Mouse (Mus musculus): ENCODE measurements around the gene Naa16. TPM values are rescaled to one million over a fixed set of nuclear protein-coding genes. Genes with fewer than 3 reads are reported as not detected.

The Naa16 gene
- total and polyA plus RNA-seq, 2 experiments from 2014 or later = 1.6 to 14.8 TPM

GRCm38 (mm10) chr14:79280456-79280855 is 110.1 kb downstream of the Naa16 start:
- no peaks in the 10 kb centered on the region for H3K36me3 ChIP-seq (replicated peaks; ENCODE audit: control insufficient read depth, insufficient read depth, low read length)
- H3K4me1 ChIP-seq (ENCODE audit: control insufficient read depth, insufficient read depth) = peaks cover 12% of the 10 kb centered on the region
- 86% methylated on average over 9 of the region's 9 CpGs for WGBS
- no peak overlapping the region for H3K4me3 ChIP-seq (ENCODE audit: low read depth, low read length)
- TF ChIP-seq EP300 (IDR thresholded peaks at IDR 0.05; ENCODE audit: low read depth) = no peak
- TF ChIP-seq CTCF (IDR thresholded peaks at IDR 0.05; ENCODE audit: low read depth) = no peak
- H3K27me3 ChIP-seq (ENCODE audit: control insufficient read depth, insufficient read depth, low read length) = no peaks in the 10 kb centered on the region
- H3K4me2 ChIP-seq (ENCODE audit: low read depth, low read length) = no peak overlapping the region
- ATAC-seq (ENCODE audit: insufficient read depth, low read depth) (no peak), DNase-seq (ENCODE audit: low spot score) (no peak)
- no peak overlapping the region for H3K27ac ChIP-seq (ENCODE audit: low read depth)
- H3K9ac ChIP-seq (replicated peaks; ENCODE audit: low read depth, low read length) = no peak overlapping the region
- no peaks in the 10 kb centered on the region; the same call in 1 of the 2 replicates for H3K9me3 ChIP-seq (replicated peaks; ENCODE audit: control insufficient read depth, low read length)

GRCm38 (mm10) chr14:79279494-79279893 is 111.1 kb downstream of the Naa16 start:
- no peak for TF ChIP-seq EP300 (IDR thresholded peaks at IDR 0.05; ENCODE audit: low read depth)
- TF ChIP-seq CTCF (IDR thresholded peaks at IDR 0.05; ENCODE audit: low read depth) = no peak
- no peak overlapping the region for H3K9ac ChIP-seq (replicated peaks; ENCODE audit: low read depth, low read length)
- no peaks in the 10 kb centered on the region for H3K27me3 ChIP-seq (ENCODE audit: control insufficient read depth, insufficient read depth, low read length)
- H3K4me3 ChIP-seq (ENCODE audit: low read depth, low read length) = no peak overlapping the region
- H3K27ac ChIP-seq (ENCODE audit: low read depth) = no peak overlapping the region
- no peak for ATAC-seq (ENCODE audit: insufficient read depth, low read depth)
- no peaks in the 10 kb centered on the region for H3K36me3 ChIP-seq (replicated peaks; ENCODE audit: control insufficient read depth, insufficient read depth, low read length)
- no peak for DNase-seq (ENCODE audit: low spot score)
- H3K9me3 ChIP-seq (replicated peaks; ENCODE audit: control insufficient read depth, low read length) = no peaks in the 10 kb centered on the region; the same call in 1 of the 2 replicates
- H3K4me1 ChIP-seq (ENCODE audit: control insufficient read depth, insufficient read depth) = peaks cover 12% of the 10 kb centered on the region
- H3K4me2 ChIP-seq (ENCODE audit: low read depth, low read length) = no peak overlapping the region
- WGBS = 83% methylated on average over 1 of the region's 1 CpGs

GRCm38 (mm10) chr14:79278927-79279326 is 111.7 kb downstream of the Naa16 start:
- Histone ChIP-seq H3K4me3 (ENCODE audit: low read depth, low read length) (no peak overlapping the region), H3K9ac (replicated peaks; ENCODE audit: low read depth, low read length) (no peak overlapping the region), H3K4me2 (ENCODE audit: low read depth, low read length) (no peak overlapping the region), H3K27ac (ENCODE audit: low read depth) (no peak overlapping the region), H3K27me3 (ENCODE audit: control insufficient read depth, insufficient read depth, low read length) (no peaks in the 10 kb centered on the region), H3K4me1 (ENCODE audit: control insufficient read depth, insufficient read depth) (peaks cover 16% of the 10 kb centered on the region), H3K36me3 (replicated peaks; ENCODE audit: control insufficient read depth, insufficient read depth, low read length) (no peaks in the 10 kb centered on the region), H3K9me3 (replicated peaks; ENCODE audit: control insufficient read depth, low read length) (no peaks in the 10 kb centered on the region; the same call in 1 of the 2 replicates)
- DNase-seq (ENCODE audit: low spot score) (no peak), ATAC-seq (ENCODE audit: insufficient read depth, low read depth) (no peak)
- WGBS = 92% methylated on average over 4 of the region's 4 CpGs
- TF ChIP-seq CTCF (IDR thresholded peaks at IDR 0.05; ENCODE audit: low read depth) = no peak
- no peak for TF ChIP-seq EP300 (IDR thresholded peaks at IDR 0.05; ENCODE audit: low read depth)

GRCm38 (mm10) chr14:79277922-79278321 is 112.7 kb downstream of the Naa16 start:
- no peak overlapping the region for H3K4me2 ChIP-seq (ENCODE audit: low read depth, low read length)
- TF ChIP-seq CTCF (IDR thresholded peaks at IDR 0.05; ENCODE audit: low read depth) (no peak), EP300 (IDR thresholded peaks at IDR 0.05; ENCODE audit: low read depth) (no peak)
- no peak overlapping the region for H3K4me3 ChIP-seq (ENCODE audit: low read depth, low read length)
- peak overlapping the region; percentile 50; the same call in 1 of the 2 replicates for H3K27ac ChIP-seq (ENCODE audit: low read depth)
- ATAC-seq (ENCODE audit: insufficient read depth, low read depth) (no peak), DNase-seq (ENCODE audit: low spot score) (no peak)
- H3K9me3 ChIP-seq (replicated peaks; ENCODE audit: control insufficient read depth, low read length) = no peaks in the 10 kb centered on the region
- peaks cover 19% of the 10 kb centered on the region for H3K4me1 ChIP-seq (ENCODE audit: control insufficient read depth, insufficient read depth)
- no peak overlapping the region for H3K9ac ChIP-seq (replicated peaks; ENCODE audit: low read depth, low read length)
- no peaks in the 10 kb centered on the region for H3K27me3 ChIP-seq (ENCODE audit: control insufficient read depth, insufficient read depth, low read length)
- WGBS = 33% methylated on average over 7 of the region's 7 CpGs
- H3K36me3 ChIP-seq (replicated peaks; ENCODE audit: control insufficient read depth, insufficient read depth, low read length) = no peaks in the 10 kb centered on the region

GRCm38 (mm10) chr14:79275870-79276395 is 114.6 kb downstream of the Naa16 start:
- Histone ChIP-seq H3K27me3 (ENCODE audit: control insufficient read depth, insufficient read depth, low read length) (no peaks in the 10 kb centered on the region), H3K27ac (ENCODE audit: low read depth) (no peak overlapping the region), H3K4me1 (ENCODE audit: control insufficient read depth, insufficient read depth) (peaks cover 19% of the 10 kb centered on the region), H3K4me2 (ENCODE audit: low read depth, low read length) (no peak overlapping the region), H3K9ac (replicated peaks; ENCODE audit: low read depth, low read length) (no peak overlapping the region), H3K4me3 (ENCODE audit: low read depth, low read length) (no peak overlapping the region), H3K36me3 (replicated peaks; ENCODE audit: control insufficient read depth, insufficient read depth, low read length) (no peaks in the 10 kb centered on the region), H3K9me3 (replicated peaks; ENCODE audit: control insufficient read depth, low read length) (no peaks in the 10 kb centered on the region)
- TF ChIP-seq EP300 (IDR thresholded peaks at IDR 0.05; ENCODE audit: low read depth) = no peak
- TF ChIP-seq CTCF (IDR thresholded peaks at IDR 0.05; ENCODE audit: low read depth) = no peak
- DNase-seq (ENCODE audit: low spot score) (no peak), ATAC-seq (ENCODE audit: insufficient read depth, low read depth) (no peak)
- 84% methylated on average over 8 of the region's 8 CpGs for WGBS

GRCm38 (mm10) chr14:79275441-79275840 is 115.1 kb downstream of the Naa16 start:
- no peak for ATAC-seq (ENCODE audit: insufficient read depth, low read depth)
- Histone ChIP-seq H3K4me1 (ENCODE audit: control insufficient read depth, insufficient read depth) (peaks cover 19% of the 10 kb centered on the region), H3K27me3 (ENCODE audit: control insufficient read depth, insufficient read depth, low read length) (no peaks in the 10 kb centered on the region), H3K4me2 (ENCODE audit: low read depth, low read length) (no peak overlapping the region), H3K9me3 (replicated peaks; ENCODE audit: control insufficient read depth, low read length) (no peaks in the 10 kb centered on the region; the same call in 1 of the 2 replicates), H3K9ac (replicated peaks; ENCODE audit: low read depth, low read length) (no peak overlapping the region), H3K36me3 (replicated peaks; ENCODE audit: control insufficient read depth, insufficient read depth, low read length) (no peaks in the 10 kb centered on the region), H3K27ac (ENCODE audit: low read depth) (no peak overlapping the region), H3K4me3 (ENCODE audit: low read depth, low read length) (no peak overlapping the region)
- DNase-seq (ENCODE audit: low spot score) = no peak
- TF ChIP-seq CTCF (IDR thresholded peaks at IDR 0.05; ENCODE audit: low read depth) = no peak
- TF ChIP-seq EP300 (IDR thresholded peaks at IDR 0.05; ENCODE audit: low read depth) = no peak
- WGBS = 32% methylated on average over 3 of the region's 3 CpGs

Other genes with a start within 250 kb of the Naa16 start
- gene Zfp957, start 143.4 kb downstream of the Naa16 start, total RNA-seq (2014; rRNA removed; ENCODE audit: low replicate concordance) = not detected in 2 replicates
- not detected in 2 replicates for gene Zfp957, start 143.4 kb downstream of the Naa16 start, polyA plus RNA-seq (2015; fragmentation: Nextera tagmentation; extraction: Ambion mirVana)
- gene Rgcc, start 89.1 kb downstream of the Naa16 start, total RNA-seq (2014; rRNA removed; ENCODE audit: low replicate concordance) = 21.4 and 43.4 TPM in 2 replicates
- 43.6 and 51.8 TPM in 2 replicates for gene Rgcc, start 89.1 kb downstream of the Naa16 start, polyA plus RNA-seq (2015; fragmentation: Nextera tagmentation; extraction: Ambion mirVana)
- 6.7 and 8.4 TPM in 2 replicates for gene Mtrf1, start 7.0 kb upstream of the Naa16 start, total RNA-seq (2014; rRNA removed; ENCODE audit: low replicate concordance)
- 11.4 and 11.9 TPM in 2 replicates for gene Mtrf1, start 7.0 kb upstream of the Naa16 start, polyA plus RNA-seq (2015; fragmentation: Nextera tagmentation; extraction: Ambion mirVana)
- gene Kbtbd7, start 35.7 kb upstream of the Naa16 start, total RNA-seq (2014; rRNA removed; ENCODE audit: low replicate concordance) = 12.2 and 18.8 TPM in 2 replicates
- 5.5 and 5.8 TPM in 2 replicates for gene Kbtbd7, start 35.7 kb upstream of the Naa16 start, polyA plus RNA-seq (2015; fragmentation: Nextera tagmentation; extraction: Ambion mirVana)
- gene Kbtbd6, start 61.1 kb upstream of the Naa16 start, total RNA-seq (2014; rRNA removed; ENCODE audit: low replicate concordance) = 0.23 and 1.2 TPM in 2 replicates
- 0.48 and 0.58 TPM in 2 replicates for gene Kbtbd6, start 61.1 kb upstream of the Naa16 start, polyA plus RNA-seq (2015; fragmentation: Nextera tagmentation; extraction: Ambion mirVana)
- gene Elf1, start 90.4 kb upstream of the Naa16 start, total RNA-seq (2014; rRNA removed; ENCODE audit: low replicate concordance) = 11.0 and 13.2 TPM in 2 replicates
- 7.0 and 7.4 TPM in 2 replicates for gene Elf1, start 90.4 kb upstream of the Naa16 start, polyA plus RNA-seq (2015; fragmentation: Nextera tagmentation; extraction: Ambion mirVana)
- gene Wbp4, start 90.7 kb upstream of the Naa16 start, total RNA-seq (2014; rRNA removed; ENCODE audit: low replicate concordance) = 9.5 and 10.0 TPM in 2 replicates
- 26.6 and 27.2 TPM in 2 replicates for gene Wbp4, start 90.7 kb upstream of the Naa16 start, polyA plus RNA-seq (2015; fragmentation: Nextera tagmentation; extraction: Ambion mirVana)
- 24.8 and 33.1 TPM in 2 replicates for gene Sugt1, start 196.9 kb upstream of the Naa16 start, total RNA-seq (2014; rRNA removed; ENCODE audit: low replicate concordance)
- gene Sugt1, start 196.9 kb upstream of the Naa16 start, polyA plus RNA-seq (2015; fragmentation: Nextera tagmentation; extraction: Ambion mirVana) = 95.5 and 102 TPM in 2 replicates

All from heart, postnatal 0 days (tissue).